Mouse (Mus musculus) MEL (cell line): ENCODE measurements at regions not wholly inside any gene's neighbourhood (a gene's known extent, or its start where the extent isn't known, plus 50 kb on each side); places are given as distances from the start of the nearest gene placed in this dataset.

Experiments
- DNase-seq: peaks from one replicate; pipeline ENCODE4 v3.0.0; 2011; ENCODE audit warnings: low read depth, low spot score
- H3K27ac ChIP-seq: 2 replicates; pipeline ENCODE4 v1.5.1; 2012; ENCODE audit warnings: low read depth, mild to moderate bottlenecking, control low read depth, low read length, moderate library complexity; ENCODE audit not compliant: control insufficient read depth
- H3K27me3 ChIP-seq, 2 experiments: fragments of 150-350 bp in 1 of 2; sonication (generic) in 1 of 2; 2 replicates each; pipeline ENCODE4 v1.6.1; 2012; ENCODE audit warnings: low read length in 2 of 2, mild to moderate bottlenecking in 2 of 2, improper control_type of control experiment in 1 of 2, moderate library complexity in 1 of 2; ENCODE audit not compliant: insufficient read depth in 2 of 2, control insufficient read depth in 1 of 2
- H3K36me3 ChIP-seq, 2 experiments: 2 replicates each; pipeline ENCODE4 v1.6.1; 2012 to 2014; ENCODE audit warnings: low read length in 2 of 2, improper control_type of control experiment in 1 of 2, inconsistent platforms in 1 of 2, mild to moderate bottlenecking in 1 of 2; ENCODE audit not compliant: insufficient read depth in 2 of 2, control insufficient read depth in 1 of 2
- H3K4me1 ChIP-seq, 2 experiments: fragments of 150-350 bp in 1 of 2; sonication (generic) in 1 of 2; 2 replicates each; pipeline ENCODE4 v1.6.1; 2012; ENCODE audit warnings: low read length in 2 of 2, improper control_type of control experiment in 1 of 2, mild to moderate bottlenecking in 1 of 2; ENCODE audit not compliant: insufficient read depth in 2 of 2, control insufficient read depth in 1 of 2
- H3K4me3 ChIP-seq, 2 experiments: fragments of 150-350 bp in 1 of 2; sonication (generic) in 1 of 2; 2 replicates each; pipeline ENCODE4 v1.5.1; 2012; ENCODE audit warnings: low read depth in 2 of 2, low read length in 2 of 2, mild to moderate bottlenecking in 2 of 2, moderate library complexity in 2 of 2, control low read depth in 1 of 2, improper control_type of control experiment in 1 of 2; ENCODE audit not compliant: control insufficient read depth in 1 of 2, insufficient read depth in 1 of 2
- H3K79me2 ChIP-seq: 2 replicates; pipeline ENCODE4 v1.6.1; 2012; ENCODE audit warnings: mild to moderate bottlenecking, low read length, moderate library complexity; ENCODE audit not compliant: control insufficient read depth, poor library complexity, insufficient read depth
- H3K9ac ChIP-seq: 2 replicates; pipeline ENCODE4 v1.6.1; 2012; ENCODE audit warnings: low read depth, mild to moderate bottlenecking, control low read depth, low read length, moderate library complexity; ENCODE audit not compliant: control insufficient read depth, poor library complexity, severe bottlenecking
- H3K9me3 ChIP-seq: fragments of 150-350 bp; sonication (generic); replicated peaks from 2 replicates; pipeline ENCODE4 v1.6.1; 2012; ENCODE audit warnings: mild to moderate bottlenecking, low read length, improper control_type of control experiment, moderate library complexity; ENCODE audit not compliant: insufficient read depth
- BHLHE40 ChIP-seq: IDR thresholded peaks from 2 replicates; pipeline ENCODE4 v1.6.1; 2012; ENCODE audit warnings: low read depth, mild to moderate bottlenecking, inconsistent platforms, low read length, improper control_type of control experiment, borderline replicate concordance
- CHD2 ChIP-seq: IDR thresholded peaks from 2 replicates; pipeline ENCODE4 v1.6.1; 2011; ENCODE audit warnings: low read length, improper control_type of control experiment
- ETS1 ChIP-seq: IDR thresholded peaks from 2 replicates; pipeline ENCODE4 v1.6.1; 2012; ENCODE audit warnings: low read depth, mild to moderate bottlenecking, inconsistent platforms, low read length, improper control_type of control experiment, moderate library complexity
- GATA1 ChIP-seq: IDR thresholded peaks from 2 replicates; pipeline ENCODE4 v1.6.1; 2011; ENCODE audit warnings: low read depth, low read length, improper control_type of control experiment
- HCFC1 ChIP-seq: IDR thresholded peaks from 2 replicates; pipeline ENCODE4 v1.6.1; 2012; ENCODE audit warnings: low read depth, mild to moderate bottlenecking, inconsistent platforms, low read length, improper control_type of control experiment, moderate library complexity
- MAX ChIP-seq: IDR thresholded peaks from 2 replicates; pipeline ENCODE4 v1.6.1; 2011; ENCODE audit warnings: low read length, improper control_type of control experiment
- MAZ ChIP-seq: IDR thresholded peaks from 2 replicates; pipeline ENCODE4 v1.6.1; 2012; ENCODE audit warnings: low read depth, mild to moderate bottlenecking, inconsistent platforms, low read length, improper control_type of control experiment
- MEF2A ChIP-seq: IDR thresholded peaks from 2 replicates; pipeline ENCODE4 v1.6.1; 2014; ENCODE audit warnings: low read depth, mild to moderate bottlenecking, inconsistent platforms, low read length, improper control_type of control experiment; ENCODE audit not compliant: poor library complexity, insufficient replicate concordance, severe bottlenecking; ENCODE audit errors: extremely low read depth
- POLR2A ChIP-seq, 2 experiments: IDR thresholded peaks; 2 replicates each; pipeline ENCODE4 v1.6.1; 2011 to 2012; ENCODE audit warnings: low read length in 2 of 2, mild to moderate bottlenecking in 2 of 2, control low read depth in 1 of 2, improper control_type of control experiment in 1 of 2, low read depth in 1 of 2, moderate library complexity in 1 of 2; ENCODE audit not compliant: control insufficient read depth in 1 of 2, insufficient read depth in 1 of 2, poor library complexity in 1 of 2
- POLR2AphosphoS2 ChIP-seq: IDR thresholded peaks from 2 replicates; pipeline ENCODE4 v1.6.1; 2011; ENCODE audit warnings: low read length, improper control_type of control experiment
- RCOR1 ChIP-seq: IDR thresholded peaks from 2 replicates; pipeline ENCODE4 v1.6.1; 2012; ENCODE audit warnings: low read depth, mild to moderate bottlenecking, inconsistent platforms, low read length, improper control_type of control experiment
- SIN3A ChIP-seq: IDR thresholded peaks from 2 replicates; pipeline ENCODE4 v1.6.1; 2012; ENCODE audit warnings: low read length, improper control_type of control experiment, inconsistent platforms
- TCF12 ChIP-seq: IDR thresholded peaks from 2 replicates; pipeline ENCODE4 v1.6.1; 2014; ENCODE audit warnings: low read depth, mild to moderate bottlenecking, inconsistent platforms, low read length, improper control_type of control experiment, moderate library complexity
- UBTF ChIP-seq: IDR thresholded peaks from 2 replicates; pipeline ENCODE4 v1.6.1; 2012; ENCODE audit warnings: low read depth, mild to moderate bottlenecking, inconsistent platforms, low read length, improper control_type of control experiment, moderate library complexity, borderline replicate concordance; ENCODE audit not compliant: insufficient read depth
- USF2 ChIP-seq, 2 experiments: IDR thresholded peaks; 2 replicates each; pipeline ENCODE4 v1.6.1; 2011 to 2012; ENCODE audit warnings: improper control_type of control experiment in 2 of 2, low read length in 2 of 2, borderline replicate concordance in 1 of 2, inconsistent platforms in 1 of 2, low read depth in 1 of 2, mild to moderate bottlenecking in 1 of 2; ENCODE audit not compliant: insufficient read depth in 1 of 2
- ZC3H11A ChIP-seq: IDR thresholded peaks from 2 replicates; pipeline ENCODE4 v1.6.1; 2012; ENCODE audit warnings: low read depth, mild to moderate bottlenecking, inconsistent platforms, low read length, improper control_type of control experiment

DNA sequence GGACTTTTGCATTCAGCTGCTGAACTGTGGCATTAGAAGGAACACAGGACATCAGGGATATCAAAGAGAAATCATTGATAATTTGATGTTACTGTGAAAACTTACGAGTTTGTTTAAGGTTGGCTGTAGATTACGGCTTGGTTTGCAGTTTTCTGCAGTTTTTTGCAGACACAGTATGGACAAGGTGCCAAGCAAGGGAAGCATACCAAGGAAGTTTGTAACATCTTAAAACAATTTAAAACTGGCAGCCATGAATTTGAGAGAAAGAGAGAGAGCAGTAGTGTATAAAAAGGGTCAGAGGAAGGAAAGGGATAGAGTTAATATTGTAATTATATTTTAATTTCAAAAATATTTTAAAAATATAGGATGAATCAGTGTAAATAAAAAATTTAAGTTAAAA is 453.4 kb upstream of the Adamts5 start:
- no peak overlapping the region for H3K9ac ChIP-seq
- H3K4me1 ChIP-seq: no peaks in the 10 kb centered on the region
- no peaks in the 10 kb centered on the region for H3K9me3 ChIP-seq
- no peaks in the 10 kb centered on the region for H3K36me3 ChIP-seq
- DNase-seq: no peak
- H3K27me3 ChIP-seq: no peaks in the 10 kb centered on the region
- no peak overlapping the region for H3K4me3 ChIP-seq
- H3K27ac ChIP-seq: no peak overlapping the region
- no peak for TF ChIP-seq POLR2A (IDR thresholded peaks at IDR 0.05; ENCODE audit: control insufficient read depth in 1 of 2, insufficient read depth in 1 of 2, low read depth in 1 of 2, low read length in 2 of 2, poor library complexity in 1 of 2)
- TF ChIP-seq ZC3H11A: no peak
- no peak for TF ChIP-seq ETS1
- no peak for TF ChIP-seq RCOR1
- no peak for TF ChIP-seq MEF2A
- no peaks in the 10 kb centered on the region for H3K79me2 ChIP-seq

GRCm38 (mm10) chr16:86347753-86348152 is 446.1 kb upstream of the Adamts5 start:
- Histone ChIP-seq H3K79me2 (no peaks in the 10 kb centered on the region), H3K9ac (no peak overlapping the region), H3K36me3 (no peaks in the 10 kb centered on the region), H3K27me3 (no peaks in the 10 kb centered on the region), H3K9me3 (no peaks in the 10 kb centered on the region), H3K4me3 (no peak overlapping the region), H3K4me1 (no peaks in the 10 kb centered on the region), H3K27ac (no peak overlapping the region)
- no peak for TF ChIP-seq MAZ
- no peak for TF ChIP-seq SIN3A
- TF ChIP-seq POLR2A (IDR thresholded peaks at IDR 0.05; ENCODE audit: control insufficient read depth in 1 of 2, insufficient read depth in 1 of 2, low read depth in 1 of 2, low read length in 2 of 2, poor library complexity in 1 of 2): no peak
- TF ChIP-seq CHD2: no peak
- no peak for TF ChIP-seq USF2 (IDR thresholded peaks at IDR 0.05; ENCODE audit: borderline replicate concordance in 1 of 2, insufficient read depth in 1 of 2, low read depth in 1 of 2, low read length in 2 of 2)
- TF ChIP-seq GATA1: no peak
- TF ChIP-seq UBTF: no peak
- no peak for TF ChIP-seq TCF12
- TF ChIP-seq MAX: no peak
- no peak for TF ChIP-seq POLR2AphosphoS2
- TF ChIP-seq BHLHE40: no peak
- TF ChIP-seq ZC3H11A: no peak
- no peak for TF ChIP-seq HCFC1
- DNase-seq: no peak
